Mouse (Mus musculus) kidney, postnatal 4 days (tissue): ENCODE measurements around the gene Numa1.
"Not testable (repeated sequence)": the region's sequence is repeated elsewhere in the genome, so short reads cannot be mapped to it uniquely, and the experiment has no call there.

Experiments
- DNase-seq, 2 experiments: peaks; one replicate each; pipeline ENCODE4 v3.0.0; 2021; ENCODE audit warnings: mixed read lengths in 2 of 2

The Numa1 gene

DNA sequence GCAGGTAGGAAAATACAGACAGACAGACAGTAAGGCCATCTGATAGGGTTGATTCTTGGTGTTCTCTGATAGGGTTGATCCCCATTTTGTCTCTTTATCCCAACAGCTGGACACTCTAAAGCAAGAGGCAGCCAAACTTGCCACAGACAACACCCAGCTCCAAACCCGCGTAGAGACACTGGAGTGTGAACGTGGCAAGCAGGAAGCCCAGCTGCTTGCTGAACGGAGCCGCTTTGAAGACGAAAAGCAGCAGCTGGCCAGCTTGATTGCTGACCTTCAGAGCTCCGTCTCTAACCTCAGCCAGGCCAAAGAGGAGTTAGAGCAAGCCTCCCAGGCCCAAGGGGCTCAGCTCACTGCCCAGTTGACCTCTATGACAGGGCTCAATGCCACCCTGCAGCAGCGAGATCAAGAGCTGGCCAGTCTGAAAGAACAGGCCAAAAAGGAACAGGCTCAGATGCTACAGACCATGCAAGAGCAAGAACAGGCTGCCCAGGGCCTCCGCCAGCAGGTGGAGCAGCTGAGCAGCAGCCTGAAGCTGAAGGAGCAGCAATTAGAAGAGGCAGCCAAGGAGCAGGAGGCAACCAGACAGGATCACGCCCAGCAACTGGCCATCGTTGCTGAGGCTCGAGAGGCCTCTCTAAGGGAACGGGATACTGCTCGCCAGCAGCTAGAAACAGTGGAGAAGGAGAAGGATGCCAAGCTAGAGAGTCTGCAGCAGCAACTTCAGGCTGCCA, 64.5 kb downstream of the Numa1 start:
- DNase-seq, result peak; percentile 91 to 93

DNA sequence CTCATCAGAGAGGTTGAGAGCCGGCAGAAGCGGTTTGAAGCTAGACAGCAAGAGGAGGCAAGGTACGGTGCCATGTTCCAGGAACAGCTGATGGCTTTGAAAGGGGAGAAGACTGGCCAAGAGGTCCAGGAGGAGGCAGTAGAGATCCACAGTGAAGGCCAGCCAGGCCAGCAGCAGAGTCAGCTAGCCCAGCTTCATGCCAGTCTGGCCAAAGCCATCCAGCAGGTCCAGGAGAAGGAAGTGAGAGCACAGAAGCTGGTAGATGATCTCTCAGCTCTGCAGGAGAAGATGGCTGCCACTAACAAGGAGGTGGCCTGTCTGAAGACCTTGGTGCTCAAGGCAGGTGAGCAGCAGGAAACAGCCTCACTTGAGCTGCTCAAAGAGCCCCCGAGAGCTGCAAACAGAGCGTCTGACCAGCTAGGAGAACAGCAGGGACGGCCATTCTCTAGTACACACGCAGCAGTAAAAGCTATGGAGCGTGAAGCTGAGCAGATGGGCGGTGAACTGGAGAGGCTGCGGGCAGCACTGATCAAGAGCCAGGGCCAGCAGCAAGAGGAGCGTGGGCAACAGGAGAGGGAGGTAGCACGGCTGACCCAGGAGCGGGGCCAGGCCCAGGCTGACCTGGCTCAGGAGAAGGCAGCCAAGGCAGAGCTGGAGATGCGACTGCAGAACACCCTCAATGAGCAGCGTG, 65.7 kb downstream of the Numa1 start:
- DNase-seq, result peak; percentile 37 to 41

DNA sequence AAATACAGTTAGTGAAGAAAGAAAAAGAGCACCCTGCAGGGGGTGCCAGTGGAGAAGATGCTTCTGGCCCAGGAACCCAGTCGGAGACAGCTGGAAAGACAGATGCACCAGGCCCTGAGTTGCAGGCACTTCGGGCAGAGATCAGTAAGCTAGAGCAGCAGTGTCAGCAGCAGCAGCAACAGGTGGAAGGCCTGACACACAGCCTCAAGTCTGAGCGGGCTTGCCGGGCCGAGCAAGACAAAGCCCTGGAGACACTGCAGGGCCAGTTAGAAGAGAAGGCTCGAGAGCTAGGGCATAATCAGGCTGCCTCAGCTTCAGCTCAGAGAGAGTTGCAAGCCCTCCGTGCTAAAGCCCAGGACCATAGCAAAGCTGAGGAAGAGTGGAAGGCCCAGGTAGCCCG, 66.4 kb downstream of the Numa1 start:
- no peak for DNase-seq

DNA sequence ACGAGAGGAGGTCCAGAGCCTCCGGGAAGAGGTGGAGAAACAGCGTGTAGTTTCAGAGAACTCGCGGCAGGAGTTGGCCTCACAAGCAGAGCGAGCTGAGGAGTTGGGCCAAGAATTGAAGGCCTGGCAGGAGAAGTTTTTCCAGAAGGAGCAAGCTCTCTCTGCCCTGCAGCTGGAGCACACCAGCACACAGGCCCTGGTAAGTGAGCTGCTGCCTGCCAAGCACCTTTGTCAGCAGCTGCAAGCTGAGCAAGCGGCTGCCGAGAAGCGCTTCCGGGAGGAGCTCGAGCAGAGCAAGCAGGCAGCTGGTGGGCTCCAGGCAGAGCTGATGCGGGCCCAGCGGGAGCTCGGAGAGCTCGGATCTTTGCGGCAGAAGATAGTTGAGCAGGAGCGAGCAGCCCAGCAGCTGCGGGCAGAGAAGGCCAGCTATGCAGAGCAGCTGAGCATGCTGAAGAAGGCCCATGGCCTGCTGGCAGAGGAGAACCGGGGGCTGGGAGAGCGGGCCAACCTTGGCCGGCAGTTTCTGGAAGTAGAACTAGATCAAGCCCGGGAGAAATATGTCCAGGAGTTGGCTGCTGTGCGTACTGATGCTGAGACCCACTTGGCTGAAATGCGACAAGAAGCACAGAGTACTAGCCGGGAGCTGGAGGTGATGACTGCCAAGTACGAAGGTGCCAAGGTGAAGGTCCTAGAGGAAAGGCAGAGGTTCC, 67.2 kb downstream of the Numa1 start:
- DNase-seq, result no peak

DNA sequence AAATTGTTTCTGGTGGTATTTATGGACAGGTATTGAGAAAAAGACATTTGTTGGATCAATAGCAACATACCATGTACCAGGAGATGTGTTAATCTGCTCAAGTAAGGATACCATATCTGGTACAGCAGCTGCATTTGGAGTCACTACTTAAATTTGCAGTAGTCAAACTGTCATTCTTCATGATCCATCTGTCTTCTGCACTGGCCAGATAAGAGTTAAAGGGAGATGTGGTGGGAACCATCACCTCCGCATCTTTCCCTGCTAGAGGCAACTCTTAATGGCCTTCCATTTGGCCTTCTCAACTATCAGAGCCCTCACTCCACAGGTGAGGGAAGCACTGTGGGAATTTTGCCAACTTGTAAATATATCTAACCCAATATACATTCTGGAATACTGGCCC, 72.6 kb downstream of the Numa1 start:
- no peak for DNase-seq

GRCm38 (mm10) chr7:102011855-102012254, 77.9 kb downstream of the Numa1 start:
- DNase-seq, result no peak

- no peak for DNase-seq
Observed at GRCm38 (mm10) chr7:102013416-102013815, 79.5 kb downstream of the Numa1 start.

DNA sequence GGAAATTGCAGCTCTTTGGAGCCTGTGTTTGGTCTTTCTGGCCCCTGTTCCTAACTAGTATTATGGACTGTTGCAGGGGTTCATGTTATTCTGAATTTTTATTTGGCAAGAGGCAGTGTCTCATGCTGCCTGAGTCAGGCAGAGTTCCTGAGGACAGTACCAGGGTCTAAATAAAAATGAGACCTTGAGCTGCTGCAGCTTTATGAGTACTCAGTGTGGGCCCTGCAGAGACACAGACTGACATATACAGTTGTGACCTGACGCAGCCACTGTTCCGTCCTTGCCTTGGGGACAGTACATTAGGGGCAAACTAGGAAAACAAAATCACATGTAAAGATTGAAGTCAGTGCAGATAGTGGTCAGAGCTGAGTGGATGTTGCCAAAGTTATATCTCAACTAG, 81.1 kb downstream of the Numa1 start:
- no peak for DNase-seq

DNA sequence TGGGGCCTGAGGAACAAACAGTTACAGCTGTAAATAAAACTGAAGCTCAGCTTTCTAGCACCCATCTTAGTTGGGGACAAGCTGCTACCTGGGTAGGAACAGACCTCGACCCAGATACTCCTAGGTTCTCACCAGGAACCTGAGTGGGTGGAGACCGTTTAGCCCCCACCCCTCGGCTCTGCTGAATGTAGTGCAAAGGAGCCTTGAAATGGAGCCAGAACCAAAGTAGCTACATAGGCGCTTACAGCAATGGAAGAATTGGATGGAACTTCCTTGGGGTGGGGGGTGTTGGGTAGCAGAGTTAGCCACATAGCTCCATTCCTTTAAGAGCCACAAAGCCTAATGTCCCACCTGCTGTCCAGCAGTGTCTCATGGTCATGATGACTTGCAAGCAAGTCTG, 83.0 kb downstream of the Numa1 start:
- no peak for DNase-seq

GRCm38 (mm10) chr7:102017452-102017851, 83.5 kb downstream of the Numa1 start:
- DNase-seq, result no peak

DNA sequence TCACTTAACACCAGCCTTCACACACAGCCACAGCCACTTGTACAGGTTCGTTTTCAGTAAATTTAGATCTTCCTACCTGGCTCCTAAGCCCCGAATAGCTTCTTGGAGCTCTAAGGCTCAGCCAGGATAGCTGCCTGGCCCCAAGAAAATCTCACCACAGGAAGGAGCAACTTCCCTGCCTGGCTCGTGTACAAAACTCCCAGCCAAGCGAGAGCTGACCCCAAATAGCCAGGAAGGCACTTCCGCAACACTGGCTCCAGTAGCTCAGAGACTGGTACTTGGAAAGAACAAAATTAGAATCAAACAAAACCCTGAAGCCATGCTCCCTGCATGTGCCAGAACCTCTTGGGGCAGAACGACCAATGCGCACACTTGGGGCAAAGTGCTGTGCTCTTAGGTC, 84.1 kb downstream of the Numa1 start:
- DNase-seq, result peak in 1 of 2 experiments; percentile 41

- no peak for DNase-seq
Observed at GRCm38 (mm10) chr7:102018590-102018989, 84.7 kb downstream of the Numa1 start, which contains the start of gene Il18bp. Gene Il18bp (minus strand): TSS chr7:102018690.

DNA sequence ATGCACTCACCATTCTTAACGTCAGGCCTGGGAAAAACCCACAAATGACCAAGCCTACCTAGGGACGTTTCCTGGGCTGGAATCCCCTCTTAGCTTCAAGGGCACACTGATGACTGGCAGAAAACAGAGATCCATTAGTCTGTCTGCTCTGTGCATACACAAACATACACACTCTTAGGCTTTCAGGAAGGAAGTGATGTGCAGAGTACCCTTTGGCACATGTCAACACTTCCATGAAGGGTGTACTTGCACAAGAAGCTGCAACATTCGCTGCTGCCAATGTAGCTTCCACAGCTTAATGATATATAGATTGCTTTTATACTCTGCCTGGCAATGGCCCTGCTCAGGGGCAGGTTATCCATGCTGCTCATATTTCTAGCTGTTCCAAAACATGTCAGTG, 85.5 kb downstream of the Numa1 start:
- DNase-seq, result no peak

DNA sequence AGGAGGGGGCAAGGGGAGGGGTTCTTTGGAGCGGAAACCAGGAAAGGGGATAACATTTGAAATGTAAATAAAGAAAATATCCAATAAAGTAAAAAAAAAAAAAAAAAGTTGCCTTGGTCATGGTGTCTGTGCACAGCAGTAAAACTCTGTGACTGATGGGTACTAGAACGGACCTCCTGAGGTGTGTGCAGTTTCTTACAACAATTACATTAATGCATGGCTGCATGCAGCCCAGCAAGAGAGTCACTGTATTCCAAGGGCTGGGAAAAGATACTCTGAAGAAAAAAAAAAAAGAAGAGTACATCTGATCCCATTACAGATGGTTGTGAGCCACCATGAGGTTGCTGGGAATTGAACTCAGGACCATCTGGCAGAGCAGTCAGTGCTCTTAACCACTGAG, 87.0 kb downstream of the Numa1 start:
- DNase-seq, result not testable (repeated sequence)

DNA sequence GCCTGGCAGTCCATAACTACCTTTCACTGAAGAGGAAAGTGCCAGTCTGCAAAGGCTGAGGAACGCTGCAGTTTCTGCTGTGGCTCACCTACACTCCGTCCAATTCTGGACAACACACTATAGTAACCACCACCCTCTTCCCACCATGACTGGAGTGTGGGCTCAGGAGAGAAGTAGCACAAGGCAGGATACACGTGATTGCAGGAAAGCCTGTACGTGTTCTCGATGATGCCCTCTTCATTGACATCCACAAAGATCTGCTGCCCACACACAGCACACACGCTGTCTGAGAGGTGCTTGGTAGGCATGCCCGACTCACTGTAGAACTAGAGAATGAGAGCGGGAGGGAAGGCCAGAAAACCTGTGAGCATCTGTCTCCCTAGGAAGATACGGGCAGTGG, 89.9 kb downstream of the Numa1 start:
- no peak for DNase-seq

DNA sequence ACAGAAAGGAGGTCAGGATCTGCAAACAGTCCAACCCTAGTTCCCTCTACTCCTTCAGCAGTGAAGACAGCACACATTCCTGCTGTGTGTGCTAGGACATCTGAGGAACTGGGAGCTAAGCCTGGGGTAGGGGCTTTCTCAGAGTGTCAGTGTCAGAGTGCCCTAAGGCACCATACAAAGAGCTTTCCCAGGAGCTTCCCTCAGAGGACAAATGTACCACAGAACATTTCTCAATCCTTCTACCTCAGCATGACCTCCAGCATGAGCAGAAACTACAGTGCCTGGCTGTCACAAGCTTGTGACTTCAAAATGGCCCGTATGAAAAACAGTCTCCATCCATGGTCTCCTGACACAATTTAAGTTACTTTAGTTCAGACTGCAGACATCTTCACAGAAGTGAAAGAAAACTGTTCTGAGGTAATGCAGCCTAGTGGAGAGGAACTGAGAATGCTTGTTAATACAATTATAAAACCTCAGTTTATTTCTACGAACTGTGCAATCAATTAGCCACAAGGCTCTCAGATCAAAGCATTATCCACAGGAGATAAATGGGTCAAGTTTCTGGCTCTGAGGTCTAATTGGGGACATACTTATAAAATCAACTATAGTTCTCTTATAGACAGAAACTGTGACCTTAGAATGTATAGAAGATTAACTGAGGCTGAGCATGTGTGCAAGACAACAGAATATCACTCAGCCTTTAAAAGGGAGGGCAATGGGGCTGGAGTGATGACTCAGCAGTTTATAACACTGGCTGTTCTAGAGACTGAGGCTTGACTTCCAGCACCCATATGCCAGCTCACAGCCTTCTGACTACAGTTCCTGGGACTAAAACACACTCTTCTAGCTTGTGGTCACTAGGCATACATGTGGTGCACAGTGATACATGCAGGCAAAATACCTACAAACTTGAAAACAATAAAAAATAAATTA, 91.5 kb downstream of the Numa1 start:
- DNase-seq, result no peak

GRCm38 (mm10) chr7:102034904-102035303, 101.0 kb downstream of the Numa1 start:
- DNase-seq, result no peak

DNA sequence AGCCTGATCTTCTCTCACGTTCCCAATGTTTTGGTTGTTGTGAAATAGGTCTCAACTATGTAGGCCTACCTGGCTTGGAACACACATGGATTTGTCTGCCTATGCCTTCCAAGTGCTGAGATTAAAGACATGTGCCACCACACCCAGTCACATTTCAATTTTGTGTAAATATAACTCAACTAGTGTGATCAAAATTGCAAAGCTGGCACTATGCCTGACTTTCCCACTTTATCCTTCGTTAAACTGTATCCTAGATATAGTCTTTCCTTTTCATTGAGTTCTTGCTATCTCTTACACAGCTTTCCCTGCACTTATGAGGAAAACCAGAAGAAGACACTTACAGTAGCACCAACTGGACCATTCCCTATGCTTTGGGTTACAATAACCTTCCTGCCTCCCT, 101.6 kb downstream of the Numa1 start:
- DNase-seq, result no peak

DNA sequence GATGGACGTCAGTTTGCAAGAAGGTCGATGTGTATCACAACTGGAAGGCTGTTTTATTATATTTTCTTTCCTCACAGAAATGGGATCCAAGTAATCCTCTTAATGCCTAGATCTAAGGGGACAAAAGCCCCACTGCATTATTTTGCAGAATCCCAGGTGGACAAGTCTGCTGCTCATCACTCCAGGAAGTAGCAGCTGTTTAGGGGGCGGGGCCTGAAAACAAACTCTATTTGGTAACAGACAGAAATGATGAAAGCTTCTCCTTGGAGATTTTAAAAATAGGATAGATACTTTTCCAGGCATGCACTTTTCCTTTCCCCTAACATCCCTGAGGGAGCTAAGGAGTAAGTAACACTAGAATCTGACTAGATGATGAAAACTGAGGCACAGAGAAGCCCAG, 103.4 kb downstream of the Numa1 start:
- DNase-seq, result no peak

GRCm38 (mm10) chr7:102042314-102042713, 108.4 kb downstream of the Numa1 start:
- no peak for DNase-seq

DNA sequence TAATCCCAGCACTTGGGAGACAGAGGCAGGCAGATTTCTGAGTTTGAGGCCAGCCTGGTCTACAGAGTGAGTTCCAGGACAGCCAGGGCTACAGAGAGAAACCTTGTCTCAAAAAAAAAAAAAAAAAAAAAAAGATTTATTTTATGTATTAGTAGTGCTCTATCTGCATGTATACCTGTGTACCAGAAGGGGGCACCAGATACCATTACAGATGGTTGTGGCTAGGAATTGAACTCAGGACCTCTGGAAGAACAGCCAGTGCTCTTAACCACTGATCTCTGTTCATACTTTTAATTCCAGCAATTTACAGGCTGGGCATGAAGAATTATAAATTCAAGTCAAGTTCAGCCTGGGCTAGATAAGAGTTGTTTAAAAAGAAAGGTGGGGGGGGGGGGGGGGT, 114.6 kb downstream of the Numa1 start:
- DNase-seq, result not testable (repeated sequence)

DNA sequence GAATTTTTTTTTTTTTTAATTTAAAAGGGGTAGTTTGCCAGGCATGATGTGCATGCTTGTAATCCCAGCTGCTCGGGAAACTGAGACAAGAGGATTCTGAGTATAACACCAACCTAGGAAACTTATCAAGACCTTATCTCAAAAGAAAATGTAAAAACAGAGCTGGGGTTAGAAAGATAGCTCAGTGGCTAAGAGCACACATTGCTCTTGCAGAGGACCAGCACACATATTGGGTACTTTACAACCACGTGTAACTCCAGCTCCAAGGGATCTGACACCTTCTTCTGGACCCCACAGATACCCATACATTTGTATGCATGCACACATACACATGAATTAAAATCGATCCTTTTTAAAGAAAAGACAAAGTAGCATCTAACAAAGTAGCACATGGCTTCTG, 127.4 kb downstream of the Numa1 start:
- DNase-seq, result no peak

GRCm38 (mm10) chr7:102062203-102062602, 128.3 kb downstream of the Numa1 start:
- DNase-seq, result no peak
